Mouse (Mus musculus) adrenal gland, adult (tissue): ENCODE data around the gene Msh2.
"Not testable (repeated sequence)": the region's sequence is repeated elsewhere in the genome, so short reads cannot be mapped to it uniquely, and the experiment has no call there.

Experiments used
- DNase-seq, 2 experiments: peaks; one replicate each; pipeline ENCODE4 v3.0.0; 2022 to 2023; ENCODE audit warnings: low spot score in 1 of 2; ENCODE audit not compliant: inconsistent age in 2 of 2

Gene Msh2

DNA sequence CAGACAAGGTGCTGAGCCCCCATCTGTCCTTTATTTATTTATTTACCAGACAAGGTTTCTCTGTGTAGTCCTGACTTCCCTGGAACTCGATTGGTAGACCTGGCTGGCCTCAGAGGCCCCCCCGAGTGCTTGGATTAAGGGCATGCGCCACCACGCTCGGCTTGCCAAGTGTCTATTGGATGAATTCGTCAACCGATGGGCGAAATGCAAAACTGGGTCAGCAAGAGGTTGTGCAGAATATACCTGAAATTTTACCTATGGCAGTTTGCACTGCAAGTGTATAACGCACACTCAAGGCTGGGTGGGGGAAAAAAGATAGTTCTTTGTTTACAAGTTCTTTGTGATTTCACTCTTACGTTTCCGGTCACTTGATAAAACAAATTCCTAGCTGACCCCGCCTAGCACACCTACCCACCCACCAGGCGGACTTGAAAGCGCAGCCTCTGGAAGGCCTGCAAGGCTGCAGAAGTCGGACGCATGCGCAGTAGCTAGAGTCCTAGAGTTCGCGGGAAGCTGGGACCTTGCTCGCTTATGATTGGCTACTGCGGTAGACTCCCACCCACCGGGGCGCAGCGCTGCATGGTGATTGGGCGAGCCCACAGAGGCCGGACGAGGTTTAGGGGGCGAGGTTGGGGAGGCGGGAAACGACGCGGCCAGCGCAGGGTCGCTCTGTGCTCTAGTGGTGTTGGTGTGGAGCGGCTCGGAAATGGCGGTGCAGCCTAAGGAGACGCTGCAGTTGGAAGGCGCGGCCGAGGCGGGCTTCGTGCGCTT is at the start of gene Msh2:
Gene Msh2 (plus strand): TSS at position 441 of the 771 bp plus-strand sequence.
- DNase-seq, result peak; percentile 98 to 99

DNA sequence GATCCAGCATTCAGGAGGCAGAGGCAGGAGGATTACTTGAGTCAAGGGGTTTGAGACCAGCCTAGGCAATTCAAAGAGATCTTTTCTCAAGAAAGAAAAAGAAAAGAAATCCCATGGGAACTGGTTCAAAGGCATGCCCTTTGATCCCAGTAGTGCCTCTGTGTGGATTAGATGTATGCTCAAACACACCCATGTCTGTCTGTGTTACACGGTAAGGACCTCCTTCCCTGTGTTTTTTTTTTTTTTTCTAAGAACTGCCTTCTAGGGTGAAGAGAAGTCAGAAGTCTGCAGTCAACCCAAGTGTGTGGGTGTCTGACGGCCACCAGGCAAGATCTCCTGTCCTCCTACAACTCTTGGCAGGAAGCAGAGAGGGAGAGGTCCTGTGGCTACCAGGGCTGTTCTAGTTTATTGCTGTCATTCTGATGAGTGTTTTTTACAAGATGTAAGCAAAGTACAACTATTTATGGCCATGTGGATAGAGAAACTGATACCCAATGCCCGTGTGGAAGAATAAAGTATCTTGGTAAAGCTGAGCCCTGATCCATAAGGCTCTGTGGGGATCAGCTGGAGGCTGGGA is 46.5 kb upstream of the Msh2 start:
- no peak for DNase-seq

- DNase-seq, result no peak
These were observed 44.0 kb upstream of the Msh2 start for GRCm38 (mm10) chr17:87628144-87628543.

- no peak for DNase-seq
These were observed 43.4 kb upstream of the Msh2 start for GRCm38 (mm10) chr17:87628706-87629105.

- no peak for DNase-seq
These were observed 35.1 kb upstream of the Msh2 start for GRCm38 (mm10) chr17:87637056-87637389.

GRCm38 (mm10) chr17:87639242-87639641 is 32.9 kb upstream of the Msh2 start:
- no peak for DNase-seq

DNA sequence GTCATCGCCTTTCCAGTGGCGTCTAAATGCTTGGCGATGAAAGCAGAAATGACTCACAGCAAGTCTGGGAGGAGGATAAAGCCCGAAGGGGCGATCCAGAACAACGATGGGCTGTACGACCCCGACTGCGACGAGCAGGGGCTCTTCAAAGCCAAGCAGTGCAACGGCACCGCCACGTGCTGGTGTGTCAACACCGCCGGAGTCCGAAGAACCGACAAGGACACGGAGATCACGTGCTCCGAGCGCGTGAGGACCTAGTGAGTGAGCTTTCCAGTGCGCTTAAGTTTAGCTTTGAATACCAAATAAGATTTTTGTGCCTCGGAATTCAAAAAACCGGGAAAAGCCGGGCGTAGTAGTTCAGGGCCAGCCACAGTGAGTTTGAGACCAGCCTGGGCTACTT is 31.9 kb upstream of the Msh2 start:
- no peak for DNase-seq

- DNase-seq, result no peak
These were observed 31.1 kb upstream of the Msh2 start for GRCm38 (mm10) chr17:87641006-87641405.

DNA sequence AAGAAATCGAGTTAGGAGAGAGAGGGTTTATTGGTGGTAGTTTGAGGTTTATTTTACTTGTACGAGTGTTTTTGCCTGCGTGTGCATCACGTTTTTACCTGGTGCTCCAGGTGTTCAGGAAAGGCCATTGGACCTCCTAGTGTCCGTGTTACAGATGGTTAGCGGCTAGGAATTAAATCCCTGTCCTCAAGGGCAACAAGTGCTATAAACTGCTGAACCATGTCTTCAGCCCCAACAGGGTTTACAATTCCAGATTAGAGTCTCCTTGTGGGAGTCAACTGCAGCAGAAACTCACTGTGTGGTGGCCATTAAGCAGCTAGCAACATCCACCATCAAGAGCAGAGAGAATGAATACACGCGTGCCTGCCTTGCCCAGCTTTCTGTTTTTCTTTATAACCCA is 29.4 kb upstream of the Msh2 start:
- DNase-seq, result no peak

- DNase-seq, result not testable (repeated sequence)
These were observed 16.5 kb upstream of the Msh2 start for GRCm38 (mm10) chr17:87655616-87656015.

- peak in 1 of 2 experiments; percentile 44 for DNase-seq
These were observed 10.1 kb upstream of the Msh2 start for GRCm38 (mm10) chr17:87661958-87662573.

- no peak for DNase-seq
These were observed 7.9 kb upstream of the Msh2 start for GRCm38 (mm10) chr17:87664238-87664637.

DNA sequence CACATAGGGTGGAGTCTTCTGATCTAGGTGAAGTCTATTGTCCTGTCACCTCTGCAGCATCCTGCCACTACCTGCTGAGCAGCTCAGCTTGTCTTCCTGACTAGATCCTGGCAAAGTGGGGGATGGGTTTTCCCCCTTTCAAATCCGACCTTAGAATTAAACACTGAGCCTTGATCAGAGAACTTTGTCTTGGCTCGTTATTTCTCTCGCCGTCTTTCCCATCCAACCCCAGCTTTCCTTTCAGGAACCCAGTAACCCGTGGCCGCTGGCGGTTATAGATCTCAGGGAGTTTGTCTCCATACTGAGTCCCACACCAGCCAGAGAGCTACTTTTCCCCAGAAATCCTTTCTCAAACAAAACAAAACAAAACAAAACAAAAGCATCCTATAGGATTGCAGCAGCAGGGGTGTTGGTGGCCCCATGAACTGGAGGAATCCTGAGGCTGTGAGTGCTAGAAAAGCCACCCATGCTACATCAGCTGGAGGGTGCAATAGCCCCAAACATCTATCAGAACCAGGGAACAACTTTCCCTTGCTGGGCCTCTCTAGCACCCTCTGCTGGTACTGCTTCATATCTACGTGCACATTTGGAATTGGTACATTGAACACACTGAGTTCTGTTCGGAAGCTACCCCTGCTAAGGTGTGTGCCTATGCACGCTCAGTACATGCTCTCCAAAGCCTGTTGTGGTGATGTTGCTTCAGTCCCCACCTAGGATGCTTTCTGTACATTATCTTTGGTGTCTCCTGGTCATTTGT is 6.9 kb upstream of the Msh2 start:
- peak; percentile 56 to 86 for DNase-seq

DNA sequence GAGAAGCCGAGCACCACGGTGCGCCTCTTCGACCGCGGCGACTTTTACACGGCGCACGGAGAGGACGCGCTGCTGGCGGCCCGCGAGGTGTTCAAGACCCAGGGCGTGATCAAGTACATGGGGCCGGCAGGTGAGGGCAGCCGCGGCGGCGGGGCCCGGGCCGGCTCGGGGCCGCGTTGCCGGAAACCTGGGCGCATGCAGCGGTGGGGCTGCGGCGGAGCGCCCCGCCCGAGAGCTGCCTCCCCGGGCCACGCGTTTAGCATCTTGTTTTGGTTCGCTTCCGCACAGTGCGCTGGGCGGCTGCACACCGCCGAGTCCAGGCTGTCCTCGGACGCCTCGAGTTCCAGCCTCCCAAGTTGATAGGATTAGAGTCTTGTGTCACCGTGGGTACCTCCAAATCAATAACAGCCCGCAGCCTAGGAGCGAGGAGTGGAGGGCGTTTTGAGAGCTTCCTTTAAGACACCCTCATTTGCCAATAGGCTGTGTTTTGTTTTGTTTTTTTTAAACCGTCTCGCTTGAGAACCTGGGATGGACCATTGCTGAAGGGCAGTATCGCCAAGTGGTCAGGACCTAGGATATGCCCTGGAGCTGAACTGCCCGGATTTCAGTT is 652 bp downstream of the Msh2 start:
- no peak for DNase-seq

DNA sequence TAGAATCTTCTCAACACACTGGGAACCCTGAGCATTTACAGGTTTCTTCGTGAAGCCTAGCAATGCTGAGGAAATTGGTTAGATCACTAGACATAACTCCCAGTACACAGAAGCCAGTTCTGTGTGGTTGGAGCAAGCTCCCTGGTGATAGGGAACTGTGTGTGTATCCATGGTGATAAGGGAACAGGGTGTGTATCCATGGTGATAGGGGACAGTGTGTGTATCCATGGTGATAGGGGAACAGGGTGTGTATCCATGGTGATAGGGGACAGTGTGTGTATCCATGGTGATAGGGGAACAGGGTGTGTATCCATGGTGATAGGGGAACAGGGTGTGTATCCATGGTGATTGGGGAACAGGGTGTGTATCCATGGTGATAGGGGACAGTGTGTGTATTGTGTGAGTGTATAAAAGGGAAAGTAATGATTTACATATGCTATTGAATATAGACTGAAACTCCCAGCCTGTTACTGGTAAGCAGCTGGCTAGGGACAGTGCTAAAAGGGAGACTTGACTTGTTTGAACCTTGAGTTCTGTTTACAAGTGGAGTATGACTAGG is 4.9 kb downstream of the Msh2 start:
- DNase-seq, result not testable (repeated sequence)

- no peak for DNase-seq
These were observed 5.5 kb downstream of the Msh2 start for GRCm38 (mm10) chr17:87677656-87678055.

GRCm38 (mm10) chr17:87689217-87689616 is 17.1 kb downstream of the Msh2 start:
- peak in 1 of 2 experiments; percentile 37 for DNase-seq

DNA sequence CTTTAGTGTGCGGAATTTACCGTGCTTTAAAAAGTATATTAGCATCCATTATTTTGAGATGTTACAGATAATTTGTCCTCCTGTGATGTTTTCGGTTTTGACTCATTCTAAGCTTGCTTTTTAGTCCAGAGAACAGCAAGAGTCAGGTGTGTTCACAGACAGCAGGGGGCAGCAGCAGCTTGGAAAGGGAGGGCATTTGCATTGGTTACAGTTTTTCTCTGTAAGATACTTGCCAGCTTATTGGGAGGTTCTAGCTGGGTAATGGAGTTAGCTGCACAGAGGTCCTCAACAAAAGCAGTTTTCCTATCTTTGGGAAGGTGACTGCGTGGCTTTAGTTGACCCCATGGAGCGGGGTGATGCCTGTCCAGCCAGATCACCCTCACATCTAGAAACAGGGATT is 19.8 kb downstream of the Msh2 start:
- peak; percentile 50 to 79 for DNase-seq

- no peak for DNase-seq
These were observed 23.8 kb downstream of the Msh2 start for GRCm38 (mm10) chr17:87695874-87696465.

DNA sequence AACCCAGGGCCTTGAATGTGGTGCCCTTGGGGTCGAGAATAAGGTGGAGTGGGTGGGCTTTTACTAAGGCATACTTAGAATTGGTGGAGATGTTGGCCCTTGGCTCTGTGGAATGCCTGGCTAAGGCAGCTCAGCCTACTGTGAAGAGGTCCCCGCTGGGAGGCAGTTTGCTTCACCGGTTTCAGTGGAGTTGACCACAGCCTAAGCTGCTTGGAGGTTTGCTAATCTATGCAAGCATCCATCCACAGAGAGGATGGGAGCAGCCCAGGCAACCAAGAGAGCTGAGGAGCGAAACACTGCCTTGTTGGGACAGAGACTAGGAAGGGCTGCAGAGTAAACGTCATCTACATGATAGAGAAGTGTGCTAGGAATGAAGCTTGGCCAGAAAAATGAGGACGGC is 24.7 kb downstream of the Msh2 start:
- no peak for DNase-seq
